Mouse (Mus musculus): Measurements from ENCODE around the gene Cog7.
A peak's percentile ranks its signal among the peaks of the same experiment; 100 is the strongest.

Gene Cog7

DNA sequence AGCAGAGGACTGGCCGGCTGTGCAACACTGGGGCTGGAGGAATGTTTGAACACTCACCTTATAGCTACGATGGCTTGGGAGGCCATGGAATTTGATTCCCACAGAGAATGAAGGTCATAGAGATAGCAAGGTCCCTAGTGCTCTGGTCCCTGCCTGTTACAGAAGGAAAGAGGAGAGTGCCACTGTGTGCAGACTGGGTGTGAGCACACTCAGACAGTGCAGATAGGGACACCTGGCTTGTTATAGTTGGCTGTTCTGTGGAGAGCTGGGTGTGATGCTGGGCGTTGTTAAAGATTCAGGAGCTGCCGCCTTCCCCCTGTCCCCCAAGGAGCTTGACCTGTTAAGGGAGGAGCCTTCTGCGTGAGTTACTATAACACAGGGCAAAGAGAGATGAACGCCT is 84.8 kb downstream of the Cog7 start:
- no peaks in the 10 kb centered on the region for H3K36me3 ChIP-seq (ENCODE audit: control insufficient read depth, insufficient read depth, low read length, poor library complexity, severe bottlenecking)
- DNase-seq (ENCODE audit: low read depth, low spot score), result no peak
- no peaks in the 10 kb centered on the region for H3K27me3 ChIP-seq (ENCODE audit: control insufficient read depth, insufficient read depth, low read length, poor library complexity, severe bottlenecking)

DNA sequence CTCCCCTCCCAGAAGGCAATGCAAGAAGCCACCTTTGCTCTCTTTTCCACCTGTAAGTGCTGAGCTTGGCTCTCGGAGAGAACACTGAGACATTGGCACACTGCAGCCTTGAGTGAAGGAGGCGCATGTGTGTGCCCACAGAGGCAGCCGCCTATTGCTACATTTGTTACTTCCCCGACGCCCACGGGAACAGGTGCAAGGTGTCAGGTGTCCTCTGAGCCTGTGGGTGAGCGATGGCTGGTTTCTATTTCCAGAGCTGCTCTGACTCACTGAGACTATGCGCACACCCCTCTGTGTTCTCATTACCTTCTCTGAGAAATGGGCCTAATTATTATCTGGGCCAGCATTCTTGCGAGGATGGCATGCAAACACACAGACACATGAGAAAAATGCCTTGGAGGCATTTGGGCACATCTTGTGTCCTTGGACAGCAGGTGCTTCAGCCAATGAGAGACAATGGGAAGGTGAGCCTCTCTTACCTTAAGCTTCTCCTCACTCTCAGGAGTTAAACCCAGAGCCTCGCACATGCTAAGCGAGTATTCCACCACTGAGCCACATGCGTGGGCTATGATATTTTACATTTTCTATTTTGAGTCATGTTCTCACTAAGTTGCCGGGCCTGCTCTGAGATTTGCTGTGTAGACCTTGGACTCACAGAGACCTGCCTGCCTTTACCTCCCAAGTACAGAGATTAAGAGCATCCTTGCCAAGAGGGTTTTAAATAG is 90.7 kb downstream of the Cog7 start:
- H3K36me3 ChIP-seq (ENCODE audit: control insufficient read depth, insufficient read depth, low read length, poor library complexity, severe bottlenecking), result no peaks in the 10 kb centered on the region
- no peaks in the 10 kb centered on the region for H3K27me3 ChIP-seq (ENCODE audit: control insufficient read depth, insufficient read depth, low read length, poor library complexity, severe bottlenecking)
- DNase-seq (ENCODE audit: low read depth, low spot score), result no peak

DNA sequence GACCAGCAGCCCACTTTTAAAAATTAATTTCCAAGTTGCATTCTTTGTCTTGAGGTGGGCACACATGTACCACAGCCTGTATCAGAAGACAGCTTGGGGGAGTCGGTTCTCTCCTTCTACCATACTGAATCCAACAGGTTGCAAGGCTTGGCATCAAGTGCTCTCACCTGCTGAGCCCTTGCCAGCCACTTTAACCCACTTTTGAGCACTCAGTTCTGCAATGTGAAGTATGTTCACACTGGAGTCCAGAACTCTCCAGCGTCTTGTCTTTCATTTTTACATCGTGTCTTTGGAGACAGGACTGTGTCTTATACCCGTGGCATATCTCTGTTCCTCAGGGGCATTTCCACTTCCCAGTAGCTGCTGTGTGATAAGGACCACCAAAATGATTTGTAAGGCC is 101.3 kb downstream of the Cog7 start:
- no peak for DNase-seq (ENCODE audit: low read depth, low spot score)
- Histone ChIP-seq H3K36me3 (ENCODE audit: control insufficient read depth, insufficient read depth, low read length, poor library complexity, severe bottlenecking) (no peaks in the 10 kb centered on the region), H3K27me3 (ENCODE audit: control insufficient read depth, insufficient read depth, low read length, poor library complexity, severe bottlenecking) (0 out of 2 replicates have a peak, but pooled peaks cover 1% of the 10 kb centered on the region)

DNA sequence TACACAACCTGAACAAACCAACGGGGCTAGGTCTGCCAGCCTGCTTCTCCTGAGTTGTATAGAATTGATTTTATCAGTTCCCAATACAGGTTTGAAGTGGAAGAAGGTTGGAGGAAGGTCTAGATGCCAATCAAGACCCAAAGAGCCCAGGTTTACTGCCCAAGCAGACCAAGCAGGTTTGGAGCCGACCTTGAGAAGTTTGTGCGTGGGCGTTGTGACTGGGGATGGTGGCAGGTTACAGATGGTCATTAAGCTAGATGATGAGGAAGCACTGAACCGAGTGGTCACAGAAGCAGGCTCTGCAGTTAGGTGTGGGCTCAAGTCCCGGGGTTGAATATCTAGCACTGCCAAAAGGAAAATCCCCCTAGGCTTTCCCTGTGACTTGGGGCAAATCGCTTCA is 106.7 kb downstream of the Cog7 start:
- Histone ChIP-seq H3K27me3 (ENCODE audit: control insufficient read depth, insufficient read depth, low read length, poor library complexity, severe bottlenecking) (no peaks in the 10 kb centered on the region), H3K36me3 (ENCODE audit: control insufficient read depth, insufficient read depth, low read length, poor library complexity, severe bottlenecking) (no peaks in the 10 kb centered on the region)
- DNase-seq (ENCODE audit: low read depth, low spot score), result no peak

DNA sequence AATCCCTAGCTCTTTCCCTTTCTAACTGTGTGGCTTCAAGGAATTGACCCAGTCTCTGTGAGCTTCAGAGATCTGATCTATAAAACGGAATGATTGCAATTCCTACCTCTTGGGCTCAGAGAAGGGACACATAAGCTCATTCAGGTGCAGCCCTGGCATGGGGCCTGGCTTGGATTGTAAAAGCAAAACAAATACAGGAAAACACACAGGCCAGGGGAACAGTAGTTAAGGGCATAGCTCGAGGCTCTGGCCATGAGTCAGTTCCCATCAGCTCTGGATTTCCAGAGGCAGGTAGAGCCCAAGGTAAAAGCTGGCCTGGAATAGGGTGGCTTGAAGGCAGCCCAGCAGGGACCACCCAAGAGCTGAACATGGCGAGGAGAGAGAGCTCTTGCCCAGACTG is 107.5 kb downstream of the Cog7 start:
- no peak for DNase-seq (ENCODE audit: low read depth, low spot score)
- H3K36me3 ChIP-seq (ENCODE audit: control insufficient read depth, insufficient read depth, low read length, poor library complexity, severe bottlenecking), result no peaks in the 10 kb centered on the region
- no peaks in the 10 kb centered on the region for H3K27me3 ChIP-seq (ENCODE audit: control insufficient read depth, insufficient read depth, low read length, poor library complexity, severe bottlenecking)

DNA sequence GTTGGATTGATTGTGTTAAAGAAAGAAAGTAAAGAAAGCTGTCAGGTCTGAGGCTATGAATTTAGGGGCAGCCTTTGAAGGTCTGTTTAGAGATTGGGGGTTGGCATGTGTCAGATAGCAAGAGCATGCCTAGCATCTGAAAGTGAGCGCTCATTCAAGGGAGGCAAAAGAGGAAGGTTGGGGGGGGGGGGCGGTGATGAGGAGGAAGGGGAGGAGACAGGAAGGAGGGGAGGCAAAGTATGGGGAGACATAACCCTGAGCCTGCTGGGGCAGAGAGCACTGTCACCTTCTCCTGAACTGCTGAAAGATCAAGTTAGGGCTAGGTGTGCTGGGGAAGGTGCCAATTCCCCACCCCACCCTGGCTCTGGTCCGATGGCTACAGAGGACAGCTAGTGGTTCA is 109.9 kb downstream of the Cog7 start:
- DNase-seq (ENCODE audit: low read depth, low spot score), result peak; percentile 12
- no peaks in the 10 kb centered on the region for H3K36me3 ChIP-seq (ENCODE audit: control insufficient read depth, insufficient read depth, low read length, poor library complexity, severe bottlenecking)
- no peaks in the 10 kb centered on the region for H3K27me3 ChIP-seq (ENCODE audit: control insufficient read depth, insufficient read depth, low read length, poor library complexity, severe bottlenecking)

DNA sequence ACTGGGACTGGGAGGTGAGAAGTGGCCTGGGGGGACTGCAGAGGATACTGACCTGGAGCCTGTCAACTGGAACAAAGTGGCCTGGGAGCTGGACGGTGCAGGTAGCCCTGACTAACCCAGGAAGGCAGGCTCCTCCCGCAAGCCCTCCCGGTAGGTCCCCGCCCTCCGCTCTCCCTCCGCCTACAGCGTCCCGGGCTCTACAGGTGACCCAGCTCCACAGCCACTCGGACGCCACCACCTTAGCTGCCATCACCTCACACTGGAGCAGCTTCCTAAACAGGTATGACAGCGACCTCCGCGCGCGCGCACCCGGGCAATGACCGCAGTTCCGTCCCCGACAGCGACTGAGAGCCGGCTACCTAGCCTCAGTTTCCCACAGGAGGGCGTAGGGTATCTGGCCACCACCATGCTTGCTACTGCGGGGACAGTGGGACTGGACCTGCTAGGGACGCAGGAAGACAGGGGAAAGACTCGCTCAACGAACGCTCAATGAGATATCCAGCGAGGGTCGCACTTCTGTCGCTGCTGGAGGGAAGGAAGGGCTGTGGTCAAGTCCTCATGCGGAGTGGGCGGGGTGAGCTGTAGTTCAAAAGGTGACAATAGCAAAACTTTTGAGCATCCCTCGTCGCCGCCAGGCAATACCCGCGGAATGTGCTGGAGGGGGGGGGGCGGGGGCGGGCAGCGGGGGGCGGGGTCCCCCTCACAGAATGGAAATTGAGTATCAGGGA is 116.5 kb downstream of the Cog7 start, which contains the start of gene Scnn1b:
Gene Scnn1b (plus strand): TSS at position 181 of the 728 bp plus-strand sequence.
- no peaks in the 10 kb centered on the region for H3K27me3 ChIP-seq (ENCODE audit: control insufficient read depth, insufficient read depth, low read length, poor library complexity, severe bottlenecking)
- H3K36me3 ChIP-seq (ENCODE audit: control insufficient read depth, insufficient read depth, low read length, poor library complexity, severe bottlenecking), result no peaks in the 10 kb centered on the region
- DNase-seq (ENCODE audit: low read depth, low spot score), result no peak

DNA sequence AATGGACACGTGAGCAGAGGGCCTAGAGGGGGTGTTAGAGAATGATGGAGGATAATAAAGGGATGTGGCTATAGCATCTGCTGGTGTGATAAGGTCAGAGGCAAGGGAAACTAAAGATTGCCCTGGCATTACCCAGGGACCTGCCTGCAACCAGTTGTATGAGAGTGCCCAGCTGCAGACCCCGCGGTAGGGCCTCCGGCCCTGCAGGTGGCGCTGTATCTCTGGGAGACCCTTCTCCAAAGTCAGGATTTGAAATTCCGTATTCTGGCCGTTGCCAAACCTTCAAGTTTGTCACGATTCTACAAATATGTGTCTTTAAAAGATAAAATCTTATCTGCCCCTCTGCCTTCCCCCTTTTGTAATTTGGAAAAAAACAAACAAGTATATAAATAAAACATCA is 122.6 kb downstream of the Cog7 start:
- H3K27me3 ChIP-seq (ENCODE audit: control insufficient read depth, insufficient read depth, low read length, poor library complexity, severe bottlenecking), result no peaks in the 10 kb centered on the region
- DNase-seq (ENCODE audit: low read depth, low spot score), result no peak
- no peaks in the 10 kb centered on the region for H3K36me3 ChIP-seq (ENCODE audit: control insufficient read depth, insufficient read depth, low read length, poor library complexity, severe bottlenecking)

DNA sequence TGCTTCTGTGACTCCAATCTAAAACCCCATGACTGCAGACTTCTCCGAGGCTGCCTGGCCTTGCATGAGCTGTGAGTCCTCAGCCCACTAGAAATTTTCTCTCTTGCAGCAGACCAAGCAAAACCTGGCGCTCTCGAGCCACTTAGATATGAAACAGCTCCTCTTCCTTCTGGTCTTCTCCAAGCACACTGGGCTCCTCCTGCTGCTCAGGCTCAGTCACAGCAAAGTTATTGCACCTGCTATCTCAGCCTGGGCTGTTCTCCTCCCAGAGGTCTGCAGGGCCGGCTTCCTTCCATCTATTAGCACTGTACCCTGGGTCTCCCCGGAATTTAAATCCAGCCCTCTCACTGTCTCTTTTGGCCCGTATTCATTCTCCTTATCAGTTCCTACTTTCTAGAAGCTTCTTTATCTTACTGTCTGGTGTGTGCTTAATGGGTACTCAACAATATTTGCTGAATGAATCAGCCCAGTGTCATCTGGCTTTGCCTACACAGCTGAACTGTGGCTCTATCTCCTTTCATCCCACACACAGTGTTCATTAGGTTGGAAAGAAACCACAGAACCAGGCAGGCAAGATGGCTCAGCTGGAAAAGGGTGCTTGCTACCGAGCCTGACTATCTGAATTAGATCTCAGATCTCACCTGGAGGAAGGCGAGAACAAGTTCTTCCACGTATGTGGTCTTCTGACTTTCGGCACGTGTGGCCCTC is 124.2 kb downstream of the Cog7 start:
- Histone ChIP-seq H3K27me3 (ENCODE audit: control insufficient read depth, insufficient read depth, low read length, poor library complexity, severe bottlenecking) (no peaks in the 10 kb centered on the region), H3K36me3 (ENCODE audit: control insufficient read depth, insufficient read depth, low read length, poor library complexity, severe bottlenecking) (no peaks in the 10 kb centered on the region)
- no peak for DNase-seq (ENCODE audit: low read depth, low spot score)

DNA sequence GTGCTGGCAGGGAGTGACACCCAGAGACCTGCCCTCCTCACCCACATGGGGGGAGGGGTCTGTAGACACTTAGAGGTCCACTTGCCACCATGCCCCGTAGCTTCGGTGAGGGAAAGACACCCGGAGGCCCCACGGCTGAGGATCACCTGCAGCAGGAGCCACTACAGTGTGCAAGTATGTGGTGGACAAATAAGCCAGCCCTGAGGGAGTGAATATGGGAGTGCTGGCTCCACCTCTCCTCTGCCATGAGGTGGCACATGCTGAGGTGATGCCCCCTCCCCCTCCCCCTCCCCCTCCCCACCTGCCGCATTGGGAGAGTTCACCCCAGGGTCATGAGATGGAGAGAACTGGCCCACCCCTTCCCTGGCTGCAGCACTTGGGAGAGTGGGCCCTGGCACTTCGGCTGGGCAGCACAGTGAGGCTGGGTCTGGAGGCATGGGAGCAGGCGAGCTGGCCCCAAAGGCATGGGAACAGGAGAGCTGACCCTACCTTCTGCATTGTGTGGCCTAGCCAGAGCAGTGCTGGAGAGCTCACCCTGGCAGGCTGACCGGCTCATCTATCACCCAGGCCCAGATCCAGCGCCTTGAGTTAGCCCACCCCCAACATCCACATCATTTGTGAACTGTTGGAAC is 132.9 kb downstream of the Cog7 start:
- Histone ChIP-seq H3K36me3 (ENCODE audit: control insufficient read depth, insufficient read depth, low read length, poor library complexity, severe bottlenecking) (no peaks in the 10 kb centered on the region), H3K27me3 (ENCODE audit: control insufficient read depth, insufficient read depth, low read length, poor library complexity, severe bottlenecking) (no peaks in the 10 kb centered on the region)
- no peak for DNase-seq (ENCODE audit: low read depth, low spot score)

DNA sequence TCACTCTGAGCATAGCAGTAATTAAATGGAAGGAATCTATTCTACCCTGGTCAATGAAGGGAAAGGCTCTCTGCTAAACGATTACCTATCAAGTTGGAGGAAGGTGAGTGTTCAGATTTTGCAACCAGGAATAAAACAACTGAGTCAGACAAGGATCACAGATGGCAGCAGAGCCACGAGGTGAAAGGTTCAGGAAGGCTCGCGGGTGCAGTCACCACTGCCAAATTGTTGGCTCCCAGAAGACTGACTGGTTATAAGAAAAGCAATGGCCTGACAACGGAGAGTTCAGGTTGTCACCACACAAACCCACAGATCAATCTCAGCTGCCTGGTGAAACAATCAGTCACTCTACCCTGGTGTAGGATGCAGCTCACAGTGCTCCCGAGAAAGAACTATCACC is 135.5 kb downstream of the Cog7 start:
- no peak for DNase-seq (ENCODE audit: low read depth, low spot score)
- no peaks in the 10 kb centered on the region for H3K27me3 ChIP-seq (ENCODE audit: control insufficient read depth, insufficient read depth, low read length, poor library complexity, severe bottlenecking)
- no peaks in the 10 kb centered on the region for H3K36me3 ChIP-seq (ENCODE audit: control insufficient read depth, insufficient read depth, low read length, poor library complexity, severe bottlenecking)

DNA sequence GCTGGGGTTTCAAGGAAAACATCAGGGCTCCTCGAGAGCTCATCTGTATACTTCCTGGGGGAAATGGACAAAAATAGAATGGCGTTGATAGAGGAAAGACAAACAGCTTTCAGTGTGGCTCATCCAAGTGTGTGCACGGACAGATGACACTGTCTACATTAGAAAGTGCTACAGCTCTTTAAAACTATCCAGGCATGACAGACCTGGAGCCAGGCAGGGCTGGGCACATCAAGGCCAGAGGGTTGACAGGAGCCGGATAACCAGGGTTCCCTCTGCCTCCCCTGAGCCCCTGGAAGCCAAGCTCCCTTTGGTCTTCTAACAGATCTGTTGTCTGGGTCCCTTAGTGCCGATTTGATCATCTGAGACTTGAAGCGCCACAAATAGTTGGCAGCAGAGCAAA is 139.3 kb downstream of the Cog7 start:
- Histone ChIP-seq H3K36me3 (ENCODE audit: control insufficient read depth, insufficient read depth, low read length, poor library complexity, severe bottlenecking) (no peaks in the 10 kb centered on the region), H3K27me3 (ENCODE audit: control insufficient read depth, insufficient read depth, low read length, poor library complexity, severe bottlenecking) (no peaks in the 10 kb centered on the region)
- no peak for DNase-seq (ENCODE audit: low read depth, low spot score)

DNA sequence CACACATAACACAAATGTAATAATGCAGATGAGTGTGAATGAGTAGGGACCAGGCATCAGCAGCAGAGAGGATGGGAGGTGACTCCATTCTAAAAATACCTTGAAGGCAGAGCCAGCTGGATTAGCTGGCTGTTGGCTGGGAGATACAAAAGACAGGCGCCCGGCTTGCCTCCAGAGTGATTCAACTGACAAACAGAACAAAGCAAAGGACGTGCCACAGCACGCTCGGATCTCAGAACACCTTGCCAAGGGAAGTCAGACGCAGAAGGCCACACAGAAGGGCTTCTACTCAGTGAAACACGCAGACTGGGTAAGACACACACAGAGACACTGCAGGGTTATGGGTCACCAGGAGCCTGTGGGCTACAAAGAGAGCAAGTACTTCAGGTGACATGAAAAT is 140.7 kb downstream of the Cog7 start:
- Histone ChIP-seq H3K36me3 (ENCODE audit: control insufficient read depth, insufficient read depth, low read length, poor library complexity, severe bottlenecking) (no peaks in the 10 kb centered on the region), H3K27me3 (ENCODE audit: control insufficient read depth, insufficient read depth, low read length, poor library complexity, severe bottlenecking) (no peaks in the 10 kb centered on the region)
- no peak for DNase-seq (ENCODE audit: low read depth, low spot score)

DNA sequence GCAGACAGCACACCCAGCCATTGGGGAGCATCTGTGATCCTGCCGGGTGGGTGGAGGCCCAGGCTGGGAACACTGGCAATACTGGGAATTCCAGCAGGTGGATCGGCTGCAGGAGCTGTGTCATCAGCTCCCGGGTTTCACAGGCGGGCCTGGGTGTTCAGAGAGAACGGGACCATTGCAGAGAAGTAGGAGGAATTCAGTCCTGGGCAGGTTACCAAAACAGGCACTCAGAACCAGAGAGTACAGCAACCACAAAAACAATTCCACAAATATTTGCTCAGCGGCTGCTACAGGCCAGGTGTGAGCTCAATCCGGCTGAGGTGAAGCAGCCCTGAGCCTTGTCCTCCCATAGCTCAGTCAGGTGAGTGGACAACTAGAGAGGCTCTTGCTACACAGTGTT is 144.7 kb downstream of the Cog7 start:
- no peaks in the 10 kb centered on the region for H3K27me3 ChIP-seq (ENCODE audit: control insufficient read depth, insufficient read depth, low read length, poor library complexity, severe bottlenecking)
- no peaks in the 10 kb centered on the region for H3K36me3 ChIP-seq (ENCODE audit: control insufficient read depth, insufficient read depth, low read length, poor library complexity, severe bottlenecking)
- no peak for DNase-seq (ENCODE audit: low read depth, low spot score)

DNA sequence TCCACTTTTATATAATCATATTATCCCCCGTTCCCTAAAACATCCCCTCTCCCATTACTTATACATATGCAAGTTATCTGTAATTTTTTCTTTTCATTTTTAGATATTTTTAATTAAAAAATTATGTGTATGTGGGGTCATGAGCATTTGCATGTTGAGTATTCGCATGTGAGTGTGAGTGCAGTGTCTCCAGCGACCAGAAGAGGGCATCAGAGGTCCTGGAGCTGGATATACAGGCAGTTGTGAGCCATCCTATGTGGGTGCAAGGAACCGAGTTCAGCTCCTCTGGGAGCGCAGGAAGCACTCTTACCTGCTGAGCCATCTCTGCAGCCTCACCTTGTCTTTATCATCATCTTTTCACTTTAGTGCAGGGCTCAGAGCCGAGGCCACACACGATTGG is 146.1 kb downstream of the Cog7 start:
- H3K36me3 ChIP-seq (ENCODE audit: control insufficient read depth, insufficient read depth, low read length, poor library complexity, severe bottlenecking), result no peaks in the 10 kb centered on the region
- DNase-seq (ENCODE audit: low read depth, low spot score), result peak; percentile 3
- no peaks in the 10 kb centered on the region for H3K27me3 ChIP-seq (ENCODE audit: control insufficient read depth, insufficient read depth, low read length, poor library complexity, severe bottlenecking)

All from splenic B cell, adult 2 months (primary cell).